Mouse (Mus musculus) small intestine, adult 2 months (tissue): ENCODE measurements around the gene Atp4b.

Experiments
- CTCF ChIP-seq: fragments of 200-500 bp; IDR thresholded peaks from 2 replicates; pipeline ENCODE4 v1.5.1; 2012; ENCODE audit warnings: low read depth, mild to moderate bottlenecking, control low read depth, inconsistent platforms, low read length, moderate library complexity, mixed read lengths; ENCODE audit not compliant: insufficient replicate concordance, insufficient read length; ENCODE audit errors: extremely low read depth
- POLR2A ChIP-seq: fragments of 200-500 bp; IDR thresholded peaks from 2 replicates; pipeline ENCODE4 v1.6.1; 2012; ENCODE audit warnings: low read depth, mild to moderate bottlenecking, control low read depth, inconsistent platforms, low read length, moderate library complexity

DNA sequence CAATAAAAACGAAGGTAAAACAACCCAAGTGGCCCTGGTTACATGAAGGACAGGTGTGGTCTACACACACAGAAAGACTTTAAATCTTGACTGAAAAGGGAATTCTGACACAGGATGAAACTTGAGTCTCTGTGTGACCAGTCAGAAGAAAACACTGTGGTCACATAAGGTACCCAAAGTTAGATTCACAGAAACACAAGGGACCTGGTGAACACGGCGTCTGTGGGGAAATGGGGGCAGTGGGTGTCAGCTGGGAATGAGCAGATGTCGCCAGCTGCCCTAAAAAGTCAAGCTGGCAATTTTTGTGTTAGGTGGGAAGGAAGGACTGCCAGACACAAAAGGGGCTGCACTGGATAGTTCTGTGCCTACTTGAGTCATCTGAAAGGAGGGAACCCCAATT is 13.6 kb downstream of the Atp4b start:
- TF ChIP-seq CTCF: no peak
- no peak for TF ChIP-seq POLR2A
